Mouse (Mus musculus): ENCODE results near the gene Ttc30a2.

The Ttc30a2 gene

DNA sequence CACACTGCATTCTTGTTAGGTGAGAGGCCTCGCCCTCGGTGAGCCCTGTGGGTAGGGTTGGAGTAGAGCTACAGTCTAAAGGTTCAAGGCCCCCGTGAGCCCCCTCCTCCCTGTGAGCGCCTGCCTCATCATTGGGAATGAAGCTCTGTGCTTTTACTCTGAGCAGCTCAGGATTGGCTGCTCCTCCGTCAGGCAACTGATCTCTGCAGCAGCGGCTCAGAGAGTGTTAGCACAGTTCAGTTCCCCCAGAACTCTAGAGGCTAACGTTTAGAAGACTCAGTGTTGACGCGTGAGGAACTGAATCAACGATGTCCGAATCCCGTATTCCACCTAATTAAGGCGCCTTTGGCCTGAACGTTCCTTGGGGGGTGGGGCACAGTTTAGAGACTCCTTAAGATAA is 22.3 kb downstream of the Ttc30a2 start:
- no peak for TF ChIP-seq GATA4 (IDR thresholded peaks at IDR 0.05; ENCODE audit: insufficient replicate concordance, low read length)

- no peak for TF ChIP-seq GATA4 (IDR thresholded peaks at IDR 0.05; ENCODE audit: insufficient replicate concordance, low read length)
These were observed 24.6 kb downstream of the Ttc30a2 start for GRCm38 (mm10) chr2:75953320-75953719.

GRCm38 (mm10) chr2:75950685-75951084 is 27.3 kb downstream of the Ttc30a2 start:
- no peak for TF ChIP-seq GATA4 (IDR thresholded peaks at IDR 0.05; ENCODE audit: insufficient replicate concordance, low read length)

GRCm38 (mm10) chr2:75938117-75939063 is 39.6 kb downstream of the Ttc30a2 start, which contains the start of gene Ttc30b:
Ttc30b (minus strand) TSS chr2:75938585.
- TF ChIP-seq GATA4 (IDR thresholded peaks at IDR 0.05; ENCODE audit: insufficient replicate concordance, low read length): no peak

GRCm38 (mm10) chr2:75933541-75933940 is 44.4 kb downstream of the Ttc30a2 start:
- TF ChIP-seq GATA4 (IDR thresholded peaks at IDR 0.05; ENCODE audit: insufficient replicate concordance, low read length): no peak

GRCm38 (mm10) chr2:75930941-75931340 is 47.0 kb downstream of the Ttc30a2 start:
- no peak for TF ChIP-seq GATA4 (IDR thresholded peaks at IDR 0.05; ENCODE audit: insufficient replicate concordance, low read length)

- no peak for TF ChIP-seq GATA4 (IDR thresholded peaks at IDR 0.05; ENCODE audit: insufficient replicate concordance, low read length)
These were observed 48.1 kb downstream of the Ttc30a2 start for GRCm38 (mm10) chr2:75929786-75930444.

- TF ChIP-seq GATA4 (IDR thresholded peaks at IDR 0.05; ENCODE audit: insufficient replicate concordance, low read length): no peak
These were observed 48.8 kb downstream of the Ttc30a2 start for GRCm38 (mm10) chr2:75929141-75929540.

GRCm38 (mm10) chr2:75928011-75928410 is 50.0 kb downstream of the Ttc30a2 start:
- no peak for TF ChIP-seq GATA4 (IDR thresholded peaks at IDR 0.05; ENCODE audit: insufficient replicate concordance, low read length)

- TF ChIP-seq GATA4 (IDR thresholded peaks at IDR 0.05; ENCODE audit: insufficient replicate concordance, low read length): no peak
These were observed 51.9 kb downstream of the Ttc30a2 start for GRCm38 (mm10) chr2:75926061-75926460.

Measured in liver, adult (tissue).